Mouse (Mus musculus) frontal cortex, adult 2 months (tissue): ENCODE measurements around the gene Epha2. TPM values are rescaled to one million over a fixed set of nuclear protein-coding genes. Genes with fewer than 3 reads are reported as not detected.

Experiments
- DNase-seq, 2 experiments: peaks; one replicate each; pipeline ENCODE4 v3.0.0; 2022; ENCODE audit warnings: low spot score in 1 of 2; ENCODE audit errors: extremely low spot score in 1 of 2
- polyA plus RNA-seq: library from polyadenylated mRNA; depleted of rRNA; stranded (reverse); fragments of >200 nt; gene quantifications from 2 replicates; pipeline ENCODE4 v1.2.3, GENCODE M21; 2012

Gene Epha2
- polyA plus RNA-seq, 1 experiment = 2.3 TPM

GRCm38 (mm10) chr4:141325636-141326035 is 24.6 kb downstream of the Epha2 start:
- DNase-seq = no peak

GRCm38 (mm10) chr4:141327075-141327474 is 26.0 kb downstream of the Epha2 start:
- no peak for DNase-seq

GRCm38 (mm10) chr4:141328742-141329141 is 27.7 kb downstream of the Epha2 start:
- DNase-seq = no peak

DNA sequence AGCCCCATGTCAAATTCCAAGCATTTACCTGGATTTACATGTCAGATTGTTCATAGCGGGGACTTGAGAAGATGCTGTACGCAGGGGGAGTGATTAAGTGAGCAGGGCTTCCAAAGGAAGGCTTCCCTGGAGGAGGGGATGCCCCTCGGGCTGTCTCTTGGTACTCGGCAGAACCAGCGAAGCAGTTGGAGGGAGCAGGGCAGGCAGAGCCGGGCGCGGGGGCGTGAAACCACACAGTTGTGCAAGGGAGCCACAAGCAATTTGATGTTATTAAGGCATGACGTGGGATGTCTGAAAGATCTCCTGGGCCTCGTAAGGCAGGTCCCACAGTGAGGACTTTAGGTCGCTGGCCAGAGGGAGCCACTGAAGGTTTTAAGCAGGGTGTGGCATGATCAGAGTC is 28.9 kb downstream of the Epha2 start:
- no peak for DNase-seq

GRCm38 (mm10) chr4:141331446-141331845 is 30.4 kb downstream of the Epha2 start:
- DNase-seq = no peak

DNA sequence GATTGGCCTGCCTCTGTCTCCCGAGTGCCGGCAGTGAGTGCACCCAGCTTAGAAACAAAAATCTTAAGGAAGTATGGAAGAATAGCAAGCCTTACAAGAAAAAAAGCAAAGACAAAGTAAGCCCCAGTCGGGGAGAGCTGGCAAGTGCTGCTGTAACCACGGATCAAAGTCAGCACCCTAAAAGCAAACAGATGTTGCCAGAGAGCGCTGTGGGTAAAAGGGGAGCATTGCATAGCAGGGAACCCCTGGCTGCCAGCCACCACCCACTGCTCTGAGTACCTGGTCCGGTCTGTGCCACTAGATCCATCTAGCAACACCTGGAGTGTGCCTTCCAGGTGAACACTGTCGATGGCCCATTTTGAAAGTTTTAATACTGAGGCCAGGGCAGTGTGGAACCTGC is 31.2 kb downstream of the Epha2 start:
- no peak for DNase-seq

- DNase-seq = no peak
Observed at GRCm38 (mm10) chr4:141334695-141335094, 33.7 kb downstream of the Epha2 start.

- DNase-seq = no peak
Observed at GRCm38 (mm10) chr4:141335263-141335796, 34.3 kb downstream of the Epha2 start.

DNA sequence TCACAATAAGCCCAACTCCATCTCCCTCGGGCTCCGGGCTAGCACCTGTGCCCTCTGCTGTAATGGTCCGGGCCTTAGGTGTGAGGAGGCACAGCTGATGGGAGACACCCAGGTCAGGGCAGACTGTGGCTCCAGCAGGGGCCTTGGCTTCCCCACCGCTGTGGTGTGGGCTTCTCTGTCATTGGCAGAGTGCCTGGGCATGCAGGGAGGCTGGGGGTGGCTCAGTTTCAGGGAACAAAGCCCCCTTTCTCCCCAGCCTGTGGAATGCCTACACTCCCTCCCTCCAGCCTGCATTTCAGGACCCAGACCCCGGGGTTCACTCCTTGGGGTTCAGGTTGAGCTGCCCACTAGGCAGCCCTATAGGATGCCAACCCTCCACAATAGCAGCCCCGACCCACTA is 35.2 kb downstream of the Epha2 start:
- no peak for DNase-seq

GRCm38 (mm10) chr4:141337986-141338385 is 36.9 kb downstream of the Epha2 start:
- no peak for DNase-seq

DNA sequence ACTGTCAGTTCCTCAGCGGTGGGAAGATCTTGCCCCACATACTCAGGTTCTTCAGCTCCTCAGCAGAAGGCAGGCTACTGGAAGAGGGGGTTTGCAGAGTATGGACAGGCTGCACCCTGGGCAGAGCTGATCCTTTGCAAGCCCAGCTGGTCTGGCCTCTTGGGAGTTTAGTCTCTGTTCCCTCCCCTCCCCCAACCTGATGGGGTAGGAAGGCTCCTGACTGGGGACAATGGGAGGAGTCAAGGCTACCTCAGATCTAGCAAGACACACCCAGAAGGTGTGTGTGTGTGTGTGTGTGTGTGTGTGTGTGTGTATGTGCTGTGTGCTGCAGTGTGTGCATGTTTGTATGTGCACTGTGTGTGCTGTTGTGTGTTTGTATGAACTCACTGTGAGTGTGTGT is 37.8 kb downstream of the Epha2 start:
- DNase-seq = no peak

- DNase-seq = no peak
Observed at GRCm38 (mm10) chr4:141341477-141341876, 40.4 kb downstream of the Epha2 start.

- no peak for DNase-seq
Observed at GRCm38 (mm10) chr4:141343515-141343914, 42.5 kb downstream of the Epha2 start.

DNA sequence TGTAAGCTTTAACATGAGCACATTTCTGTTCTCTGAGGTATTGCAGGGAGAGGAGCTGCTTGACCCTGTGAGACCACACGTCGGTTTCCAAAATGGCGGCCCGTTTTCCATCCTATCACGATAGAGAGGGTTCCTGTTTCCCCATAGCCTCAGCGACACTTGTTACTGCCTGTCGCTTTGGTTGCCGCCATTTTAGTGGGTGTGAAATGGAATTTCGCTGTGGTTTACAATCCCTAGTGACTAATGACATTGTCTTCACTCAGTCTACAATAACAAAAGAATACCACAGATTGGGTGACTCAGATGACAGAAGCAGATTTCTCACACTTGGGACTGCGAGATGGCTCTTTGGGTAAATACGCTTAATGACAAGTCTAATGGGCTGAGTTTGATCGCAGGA is 44.2 kb downstream of the Epha2 start:
- DNase-seq = no peak

GRCm38 (mm10) chr4:141347365-141347797 is 46.3 kb downstream of the Epha2 start:
- no peak for DNase-seq

GRCm38 (mm10) chr4:141348616-141349015 is 47.6 kb downstream of the Epha2 start:
- no peak for DNase-seq

DNA sequence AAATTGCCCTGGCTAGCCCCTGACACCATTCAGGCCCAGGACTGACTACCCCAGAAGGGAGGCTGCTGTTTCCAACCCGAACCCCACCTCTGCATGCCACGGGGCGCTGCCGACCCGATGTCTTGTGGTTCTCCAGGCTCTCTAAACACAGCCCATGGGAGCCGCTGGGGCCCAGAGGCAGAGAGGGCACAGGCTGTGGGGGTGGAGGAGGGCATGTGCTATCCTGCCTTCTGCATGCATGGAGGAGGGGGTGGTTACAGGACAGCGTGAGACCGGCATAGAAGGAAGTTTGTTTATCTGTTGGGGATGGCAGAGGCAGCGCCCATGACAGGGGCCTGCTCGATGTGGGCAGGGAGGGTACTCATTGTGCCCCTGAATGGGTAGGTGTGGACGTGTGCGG is 49.0 kb downstream of the Epha2 start:
- DNase-seq = no peak

- no peak for DNase-seq
Observed at GRCm38 (mm10) chr4:141351972-141352371, 50.9 kb downstream of the Epha2 start.

DNA sequence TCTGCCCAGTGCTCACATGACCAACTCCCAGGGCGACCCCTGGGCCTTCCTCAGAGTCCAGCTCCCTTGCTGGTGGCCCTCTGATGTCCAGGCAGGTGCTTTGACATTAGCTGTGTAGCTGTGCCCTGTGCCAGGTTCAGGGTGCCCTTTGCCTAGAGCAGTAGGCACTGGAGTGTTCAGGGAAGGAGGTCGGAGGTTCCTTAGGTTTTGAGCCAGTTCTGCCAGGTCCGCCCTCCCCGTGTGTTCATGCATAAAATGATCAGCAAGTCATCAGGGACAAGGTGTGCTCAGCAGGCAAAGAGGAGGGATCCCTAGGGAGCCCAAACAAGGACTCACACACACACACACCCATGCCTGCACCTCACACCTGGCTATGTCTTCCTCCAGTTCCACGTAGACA is 51.9 kb downstream of the Epha2 start:
- no peak for DNase-seq

GRCm38 (mm10) chr4:141353868-141354267 is 52.8 kb downstream of the Epha2 start:
- no peak for DNase-seq

- DNase-seq = no peak
Observed at GRCm38 (mm10) chr4:141357811-141358210, 56.8 kb downstream of the Epha2 start.

DNA sequence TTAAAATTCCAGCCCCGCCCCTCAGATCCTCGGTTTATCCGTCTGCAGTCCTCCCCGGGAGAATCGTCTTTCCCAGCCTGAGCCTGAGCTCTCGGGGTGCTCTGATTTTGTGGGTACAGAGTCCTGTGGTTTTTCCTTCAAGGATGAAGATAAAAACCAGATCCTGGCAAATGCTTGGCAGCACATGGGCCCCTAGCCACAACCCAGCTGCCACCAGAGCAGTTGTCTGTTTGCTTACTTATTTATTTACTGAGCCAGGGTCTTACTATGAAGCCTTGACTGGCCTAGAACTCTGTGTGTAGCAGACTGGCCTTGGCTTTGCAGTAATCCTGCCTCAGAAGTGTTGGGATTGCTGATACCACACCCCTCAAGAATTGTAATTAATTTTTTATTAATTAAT is 58.2 kb downstream of the Epha2 start:
- DNase-seq = no peak

- no peak for DNase-seq
Observed at GRCm38 (mm10) chr4:141360846-141361245, 59.8 kb downstream of the Epha2 start.
